ENCODE assay signal across 12 mouse cellular contexts in the genomic region with DNA sequence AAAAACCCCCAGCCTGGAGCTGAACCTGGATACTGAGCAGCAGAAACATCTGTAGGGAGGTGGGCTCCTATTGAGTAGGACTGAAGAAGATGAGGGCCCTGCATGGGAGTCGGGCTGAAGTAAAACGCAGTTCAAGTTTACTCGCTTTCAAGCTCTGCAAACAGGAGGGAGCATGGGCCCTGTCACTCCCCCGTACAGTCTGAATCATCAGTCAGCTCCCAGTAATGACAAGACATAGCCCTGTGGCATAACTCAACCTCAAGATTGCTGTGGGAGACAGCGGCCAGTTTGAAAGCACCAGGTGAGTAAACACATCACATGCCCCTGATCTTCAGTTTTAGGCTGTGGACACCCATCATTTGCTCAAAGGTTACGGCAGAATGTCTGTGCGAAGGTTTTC.
DNase-seq lines count a peak whose midpoint lies in the region; ATAC-seq and TF ChIP-seq lines count a peak whose summit lies in the region.
"Had no signal": no experiment of that assay in that cellular context is flagged by ENCODE, and none has a peak within 500 bp of the region (broad histone marks: within the 10 kb centered on the region; RNA-seq: fewer than 3 reads in every experiment).

No protein-coding gene starts in this region.

- no peak overlapping the region for H3K4me3 ChIP-seq in heart, embryonic 14.5 days (ENCODE audit: control insufficient read depth in 1 of 2, insufficient read depth in 1 of 2, low read depth in 1 of 2, low read length in 2 of 2)
- no peak overlapping the region for H3K4me3 ChIP-seq in heart, adult 2 months
- no peak overlapping the region for H3K4me3 ChIP-seq in forebrain, embryonic 16.5 days (replicated peaks; ENCODE audit: low read length)
- H3K4me3 ChIP-seq in midbrain, embryonic 13.5 days (replicated peaks) = no peak overlapping the region
- H3K4me3 ChIP-seq: gastrocnemius, adult 2 months had no signal

- H3K27me3 ChIP-seq in heart, embryonic 14.5 days (ENCODE audit: control insufficient read depth, insufficient read depth, low read length) = no peaks in the 10 kb centered on the region
- H3K27me3 ChIP-seq in heart, adult 2 months (ENCODE audit: control insufficient read depth, insufficient read depth, low read length) = no peaks in the 10 kb centered on the region
- no peaks in the 10 kb centered on the region for H3K27me3 ChIP-seq in forebrain, embryonic 16.5 days (replicated peaks; ENCODE audit: control insufficient read depth, insufficient read depth, low read length)
- no peaks in the 10 kb centered on the region for H3K27me3 ChIP-seq in midbrain, embryonic 13.5 days
- H3K27me3 ChIP-seq: CH12.LX had no signal

- TF ChIP-seq CTCF in heart, adult 2 months (IDR thresholded peaks at IDR 0.05) = no peak

- 57% methylated on average over 7 of the region's 7 CpGs for WGBS in heart, embryonic 14.5 days
- WGBS in heart, adult 2 months = 72% methylated on average over 7 of the region's 7 CpGs
- WGBS in forebrain, embryonic 16.5 days = 65% methylated on average over 7 of the region's 7 CpGs
- 69% methylated on average over 7 of the region's 7 CpGs for WGBS in midbrain, embryonic 13.5 days

- H3K4me2 ChIP-seq in heart, embryonic 14.5 days (ENCODE audit: low read length) = no peak overlapping the region
- H3K4me2 ChIP-seq in forebrain, embryonic 16.5 days (ENCODE audit: low read length) = no peak overlapping the region
- H3K4me2 ChIP-seq in midbrain, embryonic 13.5 days (replicated peaks) = no peak overlapping the region

- intact Hi-C loops in heart, adult 2 months (cut with DNase I) = no loop called here

- TF ChIP-seq POLR2A in heart, adult 2 months (IDR thresholded peaks at IDR 0.05; ENCODE audit: insufficient read depth, low read depth, low read length) = no peak

- DNase-seq in heart, adult 2 months = no peak
- DNase-seq in NIH3T3 (ENCODE audit: low read depth) = peak; percentile 30
- no peak for DNase-seq in ovary, postnatal 10 days (ENCODE audit: low spot score)
- DNase-seq in right cerebral cortex, postnatal 25 days = no peak
- DNase-seq in layer of hippocampus, postnatal 14 days (ENCODE audit: low spot score in 2 of 2) = no peak
- DNase-seq: embryo, embryonic 11 days; gastrocnemius, adult 2 months; lung, postnatal 36 days had no signal

- peaks cover 17 to 27% of the 10 kb centered on the region in 2 experiments for H3K4me1 ChIP-seq in heart, embryonic 14.5 days (ENCODE audit: control insufficient read depth in 2 of 2, insufficient read depth in 2 of 2, low read length in 2 of 2)
- H3K4me1 ChIP-seq in heart, adult 2 months (ENCODE audit: control insufficient read depth, insufficient read depth, low read length) = no peaks in the 10 kb centered on the region; the same call in 1 of the 2 replicates
- H3K4me1 ChIP-seq in forebrain, embryonic 16.5 days (replicated peaks; ENCODE audit: control insufficient read depth, insufficient read depth, low read length) = peaks cover 24% of the 10 kb centered on the region
- peaks cover 47% of the 10 kb centered on the region for H3K4me1 ChIP-seq in midbrain, embryonic 13.5 days (replicated peaks)

- no peaks in the 10 kb centered on the region for H3K36me3 ChIP-seq in heart, embryonic 14.5 days (ENCODE audit: control insufficient read depth, insufficient read depth, low read length)
- no peaks in the 10 kb centered on the region for H3K36me3 ChIP-seq in heart, adult 2 months (ENCODE audit: control insufficient read depth, insufficient read depth, low read length)
- H3K36me3 ChIP-seq in forebrain, embryonic 16.5 days (ENCODE audit: control insufficient read depth, insufficient read depth) = no peaks in the 10 kb centered on the region
- H3K36me3 ChIP-seq in midbrain, embryonic 13.5 days = no peaks in the 10 kb centered on the region

- no peaks in the 10 kb centered on the region; the same call in 1 of the 2 replicates for H3K79me2 ChIP-seq in heart, adult 2 months (replicated peaks; ENCODE audit: control insufficient read depth, insufficient read depth, low read length)

- ATAC-seq in heart, embryonic 14.5 days (ENCODE audit: insufficient number of reproducible peaks, insufficient read depth, low FRiP score, low read depth) = no peak
- no peak for ATAC-seq in forebrain, embryonic 16.5 days
- no peak for ATAC-seq in midbrain, embryonic 13.5 days

- H3K9ac ChIP-seq in heart, embryonic 14.5 days (ENCODE audit: low read length) = peak overlapping the region; percentile 26; the same call in 1 of the 2 replicates
- H3K9ac ChIP-seq in heart, adult 2 months (ENCODE audit: low read depth, low read length) = no peak overlapping the region
- no peak overlapping the region; the same call in 1 of the 2 replicates for H3K9ac ChIP-seq in forebrain, embryonic 16.5 days (replicated peaks; ENCODE audit: low read depth, low read length)
- peak overlapping the region; percentile 40 for H3K9ac ChIP-seq in midbrain, embryonic 13.5 days (replicated peaks)

- no peaks in the 10 kb centered on the region for H3K9me3 ChIP-seq in heart, embryonic 14.5 days (ENCODE audit: control insufficient read depth, low read length)
- H3K9me3 ChIP-seq in forebrain, embryonic 16.5 days (ENCODE audit: control insufficient read depth, low read length) = no peaks in the 10 kb centered on the region
- H3K9me3 ChIP-seq in midbrain, embryonic 13.5 days = no peaks in the 10 kb centered on the region

- no peak for TF ChIP-seq EP300 in heart, adult 2 months (IDR thresholded peaks at IDR 0.05; ENCODE audit: insufficient read depth, low read depth, low read length)

- no peak overlapping the region for H3K27ac ChIP-seq in heart, embryonic 14.5 days (replicated peaks in 1 of 2; ENCODE audit: control insufficient read depth in 1 of 2, insufficient read depth in 1 of 2, low read depth in 2 of 2, low read length in 2 of 2)
- no peak overlapping the region for H3K27ac ChIP-seq in heart, adult 2 months
- peak overlapping the region; percentile 46 for H3K27ac ChIP-seq in forebrain, embryonic 16.5 days (ENCODE audit: low read length)
- H3K27ac ChIP-seq in midbrain, embryonic 13.5 days = peak overlapping the region; percentile 95
- H3K27ac ChIP-seq: gastrocnemius, adult 2 months had no signal

Comparison
In these comparisons a context has a peak if more than half of its experiments do, and no peak if none do; other contexts are left out.
1. H3K9ac ChIP-seq: peak in heart, embryonic 14.5 days (single experiment) and midbrain, embryonic 13.5 days (single experiment); none in heart, adult 2 months (single experiment) and forebrain, embryonic 16.5 days (single experiment).
2. H3K27ac ChIP-seq: peak in forebrain, embryonic 16.5 days (single experiment) and midbrain, embryonic 13.5 days (single experiment); none in heart, embryonic 14.5 days (0 of 2) and heart, adult 2 months (single experiment).